Comparison of ENCODE assay signal across 8 mouse cellular contexts in the genomic region with DNA sequence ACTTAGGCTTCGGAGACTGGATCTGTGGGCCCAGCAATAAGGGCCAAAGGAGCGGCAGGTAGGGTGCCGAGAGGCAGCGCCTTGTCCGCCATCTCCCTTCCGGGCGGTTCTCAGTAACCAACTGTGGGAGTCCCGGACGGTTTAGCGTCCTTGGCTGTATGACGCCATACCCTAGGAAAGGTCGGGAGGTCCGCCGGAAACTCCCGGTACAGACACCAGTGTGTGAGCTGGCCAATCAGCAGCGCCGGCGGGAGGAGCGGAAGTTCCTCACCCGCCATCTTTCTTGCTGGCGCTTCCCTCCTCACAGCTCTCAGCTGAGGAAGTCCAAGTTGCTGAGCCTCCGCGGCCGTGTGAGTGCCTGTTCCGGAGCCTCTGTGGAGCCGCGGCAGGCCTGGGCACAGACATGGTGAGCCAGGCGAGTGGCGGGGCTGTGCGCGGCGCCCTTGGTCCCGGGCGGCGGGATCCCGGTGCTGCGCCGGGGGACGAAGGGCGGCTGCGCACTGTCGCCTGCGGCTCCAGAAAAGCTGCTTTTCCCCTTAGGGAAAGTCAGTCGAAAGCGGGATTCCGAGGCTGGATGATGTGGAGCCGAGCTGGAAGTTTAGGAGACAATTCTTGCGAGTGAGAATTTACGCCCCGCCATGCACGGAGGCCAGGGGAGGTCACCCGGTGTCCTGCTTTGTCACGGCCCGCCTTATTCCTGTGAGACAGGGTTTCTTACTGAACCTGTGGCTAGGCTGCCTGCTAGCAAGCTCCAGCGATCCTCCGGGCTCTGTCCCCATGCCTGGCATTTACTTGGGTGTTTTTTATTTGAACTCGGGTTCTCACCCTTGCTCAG. TPM values are rescaled to one million over a fixed set of nuclear protein-coding genes. Genes with fewer than 3 reads are reported as not detected.
A peak's percentile ranks its signal among the peaks of the same experiment; 100 is the strongest.
DNase-seq lines count a peak whose midpoint lies in the region; ATAC-seq and TF ChIP-seq lines count a peak whose summit lies in the region.

No protein-coding gene starts in this region.

- CTCF ChIA-PET in Patski (lab: Charles Lee): interaction anchor here (1.2 to 2.2 kb wide), 2 partner anchors 18 to 49 kb away, joined by 3 to 6 read pairs; no protein-coding TSS in a partner anchor

- DNase-seq in Patski (ENCODE audit: low read depth, low spot score): peak; percentile 63
- DNase-seq in cerebellum, postnatal 14 days: peak; percentile 93 to 94
- DNase-seq in frontal cortex, postnatal 14 days (ENCODE audit: low spot score in 2 of 2): peak; percentile 92 to 93
- DNase-seq in layer of hippocampus, postnatal 25 days (ENCODE audit: extremely low spot score in 1 of 2, low spot score in 1 of 2): peak; percentile 82 to 86
- DNase-seq in lung, postnatal 25 days (ENCODE audit: low spot score): peak; percentile 98
- peak; percentile 96 for DNase-seq in retina, embryonic 14.5 days (ENCODE audit: low spot score)
- peak; percentile 91 for DNase-seq in thymus, postnatal 4 days

- peak; percentile 98 for ATAC-seq in Patski
- peak; percentile 99 for ATAC-seq in hindbrain, embryonic 13.5 days (ENCODE audit: low FRiP score)

- H3K4me2 ChIP-seq in hindbrain, embryonic 13.5 days: peak overlapping the region; percentile 69

- peaks cover 13% of the 10 kb centered on the region for H3K4me1 ChIP-seq in hindbrain, embryonic 13.5 days (replicated peaks)

- H3K9me3 ChIP-seq in hindbrain, embryonic 13.5 days: no peaks in the 10 kb centered on the region

- POLR2A ChIA-PET in Patski (lab: Charles Lee): interaction anchor here (1.6 kb wide), 1 partner anchor 27 kb away, joined by 3 read pairs; no protein-coding TSS in a partner anchor

- in situ Hi-C loops in Patski (cut with MboI; ENCODE audit: low pct_unique_long_range_greater_than_20kb): no loop called here

- H3K36me3 ChIP-seq in hindbrain, embryonic 13.5 days: peaks cover 13% of the 10 kb centered on the region

- no peak for TF ChIP-seq CTCF in Patski (IDR thresholded peaks at IDR 0.05)

- H3K9ac ChIP-seq in hindbrain, embryonic 13.5 days: peak overlapping the region; percentile 90

- no peaks in the 10 kb centered on the region for H3K27me3 ChIP-seq in Patski
- H3K27me3 ChIP-seq in hindbrain, embryonic 13.5 days: no peaks in the 10 kb centered on the region

- under 1% methylated on average over 57 of the region's 57 CpGs for WGBS in hindbrain, embryonic 13.5 days

- peak overlapping the region; percentile 57 for H3K4me3 ChIP-seq in hindbrain, embryonic 13.5 days

- peak overlapping the region; percentile 97 for H3K27ac ChIP-seq in hindbrain, embryonic 13.5 days

RNA-seq across cellular contexts. Expression of gene Zfp617, which starts 14.3 kb away (rescaled TPM):
- polyA plus RNA-seq in Patski (2021): 26.0 TPM
- polyA plus RNA-seq in hindbrain, embryonic 13.5 days (2015; fragmentation: Nextera tagmentation; extraction: Ambion mirVana): 34.9 and 38.9 TPM in 2 replicates
- 10 to 100 TPM; 25.6 to 30.8 TPM for total RNA-seq in layer of hippocampus, postnatal 25 days (2021)

RNA-seq across cellular contexts. Expression of gene Zfp882, which starts 14.4 kb away (rescaled TPM):
- 3.0 TPM for polyA plus RNA-seq in Patski (2021)
- polyA plus RNA-seq in hindbrain, embryonic 13.5 days (2015; fragmentation: Nextera tagmentation; extraction: Ambion mirVana): 16.5 and 17.8 TPM in 2 replicates
- total RNA-seq in layer of hippocampus, postnatal 25 days (2021): 10 to 100 TPM; 13.4 to 13.9 TPM

RNA-seq across cellular contexts. Expression of gene Zfp961, which starts 28.1 kb away (rescaled TPM):
- 13.3 TPM for polyA plus RNA-seq in Patski (2021)
- 15.1 and 16.9 TPM in 2 replicates for polyA plus RNA-seq in hindbrain, embryonic 13.5 days (2015; fragmentation: Nextera tagmentation; extraction: Ambion mirVana)
- total RNA-seq in layer of hippocampus, postnatal 25 days (2021): 10 to 100 TPM; 15.4 to 21.8 TPM

RNA-seq across cellular contexts. Expression of gene Zfp709, which starts 41.0 kb away (rescaled TPM):
- 0.99 TPM for polyA plus RNA-seq in Patski (2021)
- polyA plus RNA-seq in hindbrain, embryonic 13.5 days (2015; fragmentation: Nextera tagmentation; extraction: Ambion mirVana): 8.2 and 8.7 TPM in 2 replicates
- total RNA-seq in layer of hippocampus, postnatal 25 days (2021): 1 to 10 TPM; 8.8 to 8.9 TPM

Comparison
In these comparisons a context has a peak if more than half of its experiments do, and no peak if none do; other contexts are left out.
1. Peak in every context shown above with its lines: DNase-seq, ATAC-seq, H3K4me3 ChIP-seq and H3K27ac ChIP-seq.